Mouse (Mus musculus) thymus, adult 2 months (tissue): ENCODE results near the gene Gm30302.

Source experiments
- CTCF ChIP-seq: fragments of 200-500 bp; IDR thresholded peaks from 2 replicates; pipeline ENCODE4 v1.5.1; 2012; ENCODE audit warnings: mild to moderate bottlenecking, control low read depth, low read length, moderate library complexity, borderline replicate concordance; ENCODE audit not compliant: control insufficient read depth, poor library complexity, insufficient read depth; ENCODE audit errors: extremely low read depth
- POLR2A ChIP-seq: fragments of 200-500 bp; IDR thresholded peaks from 2 replicates; pipeline ENCODE4 v1.6.1; 2012; ENCODE audit warnings: mild to moderate bottlenecking, low read length, control low read depth, moderate library complexity; ENCODE audit not compliant: control insufficient read depth, poor library complexity, insufficient read depth; ENCODE audit errors: extremely low read depth

DNA sequence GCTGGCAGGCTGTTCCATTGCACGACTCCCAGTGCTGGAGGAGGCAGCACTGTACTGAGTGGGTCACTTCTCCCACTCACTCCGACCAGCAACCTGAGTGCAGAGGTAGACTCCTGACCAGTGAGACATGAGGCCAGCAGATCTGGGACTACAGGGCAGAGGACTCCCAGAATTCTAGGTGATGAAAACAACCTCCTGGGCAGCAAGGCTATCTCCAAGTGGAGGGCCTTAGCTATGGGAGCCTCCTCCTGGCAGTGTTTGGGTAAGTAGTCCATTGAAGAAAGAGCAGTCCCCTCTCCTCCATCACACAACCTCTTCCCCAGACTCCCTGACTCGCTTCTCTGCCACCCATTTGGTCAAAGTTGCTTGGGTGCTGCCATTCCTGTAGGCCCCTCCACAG lies 31.6 kb upstream of the Gm30302 start:
- TF ChIP-seq POLR2A (no peak), CTCF (no peak)
